Mouse (Mus musculus): ENCODE measurements around the gene Pld4. TPM values are rescaled to one million over a fixed set of nuclear protein-coding genes. Genes with fewer than 3 reads are reported as not detected.
"Not testable (repeated sequence)": the region's sequence is repeated elsewhere in the genome, so short reads cannot be mapped to it uniquely, and the experiment has no call there.

Pld4 gene
- polyA plus RNA-seq, 3 experiments from 2014 or later = 1.6 to 6.0 TPM; not detected in 1

DNA sequence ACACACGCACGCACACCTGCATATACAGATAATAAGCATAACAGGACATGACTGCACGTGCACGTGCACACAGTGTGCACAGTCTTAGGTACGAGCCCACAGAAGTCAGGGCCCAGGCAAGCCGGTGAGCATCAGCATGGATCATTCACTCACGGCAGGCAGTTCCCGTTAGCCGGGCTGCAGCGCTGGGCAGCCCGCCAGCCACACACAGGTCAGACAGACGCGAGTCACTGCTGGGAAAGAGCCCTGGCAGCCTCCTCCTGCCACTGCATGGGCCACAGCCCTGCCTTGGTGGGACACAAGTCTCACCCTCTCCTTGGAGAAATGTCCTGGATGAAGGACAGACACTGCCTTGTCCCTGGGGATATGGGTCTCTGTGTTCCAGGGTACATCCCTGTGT lies 43.6 kb downstream of the Pld4 start:
- ATAC-seq = no peak

DNA sequence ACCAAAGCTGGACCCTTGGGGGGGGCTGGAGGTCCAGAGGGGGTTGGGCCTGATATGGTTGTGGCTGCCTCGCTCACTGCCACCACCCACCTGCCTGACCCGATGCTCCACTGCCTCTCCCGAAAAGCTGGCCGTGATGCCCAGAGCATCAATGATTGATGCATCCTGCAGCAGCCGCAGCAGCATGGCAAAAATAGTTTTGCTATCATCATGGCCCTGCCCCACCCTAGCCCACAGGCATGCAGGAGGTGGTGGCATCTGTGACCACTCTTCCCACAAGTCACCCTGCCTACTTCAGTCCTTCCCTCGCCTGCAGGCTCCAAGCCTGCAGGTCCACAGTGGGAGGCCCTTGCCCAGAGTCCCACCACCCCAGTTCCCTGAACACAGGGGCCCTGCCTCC lies 45.6 kb downstream of the Pld4 start:
- ATAC-seq = no peak

DNA sequence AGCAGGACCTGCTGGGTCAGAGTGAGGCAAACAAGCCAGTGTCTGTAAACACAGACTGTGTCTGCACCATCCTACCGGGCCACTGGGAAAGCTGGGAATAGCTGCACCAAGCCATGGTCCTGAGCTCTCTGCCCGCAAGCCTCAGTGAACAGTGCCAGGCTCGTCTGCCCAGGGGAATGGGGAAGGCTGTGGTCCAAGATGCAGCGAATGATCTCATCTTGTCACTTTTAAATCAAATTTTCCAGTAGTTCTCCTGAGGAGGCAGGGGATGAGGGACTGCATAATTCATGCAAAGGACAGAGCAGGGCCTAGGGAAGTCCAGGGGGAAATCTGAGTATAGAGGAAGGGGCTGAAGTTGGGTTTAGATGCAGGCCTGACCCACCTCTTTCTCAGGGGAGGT lies 47.3 kb downstream of the Pld4 start:
- no peak for ATAC-seq

DNA sequence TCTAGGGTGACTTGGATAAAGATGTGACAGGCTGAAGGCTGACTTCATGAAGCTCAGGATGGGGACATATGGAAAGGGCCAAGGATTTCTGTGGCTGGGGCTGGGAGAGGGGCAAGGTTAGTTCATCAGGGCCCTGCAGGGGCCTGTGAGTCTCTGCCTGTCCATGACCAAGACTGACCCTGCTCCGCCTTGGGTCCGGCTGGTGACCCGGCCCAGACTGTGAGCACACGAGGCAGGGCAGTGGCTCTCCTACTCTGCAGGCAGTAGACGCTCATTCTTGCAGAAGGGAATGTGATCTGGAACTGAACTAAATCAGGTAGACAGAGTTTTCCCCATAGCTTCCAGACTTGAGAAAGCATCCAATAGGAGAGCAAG lies 47.7 kb downstream of the Pld4 start:
- ATAC-seq = no peak

DNA sequence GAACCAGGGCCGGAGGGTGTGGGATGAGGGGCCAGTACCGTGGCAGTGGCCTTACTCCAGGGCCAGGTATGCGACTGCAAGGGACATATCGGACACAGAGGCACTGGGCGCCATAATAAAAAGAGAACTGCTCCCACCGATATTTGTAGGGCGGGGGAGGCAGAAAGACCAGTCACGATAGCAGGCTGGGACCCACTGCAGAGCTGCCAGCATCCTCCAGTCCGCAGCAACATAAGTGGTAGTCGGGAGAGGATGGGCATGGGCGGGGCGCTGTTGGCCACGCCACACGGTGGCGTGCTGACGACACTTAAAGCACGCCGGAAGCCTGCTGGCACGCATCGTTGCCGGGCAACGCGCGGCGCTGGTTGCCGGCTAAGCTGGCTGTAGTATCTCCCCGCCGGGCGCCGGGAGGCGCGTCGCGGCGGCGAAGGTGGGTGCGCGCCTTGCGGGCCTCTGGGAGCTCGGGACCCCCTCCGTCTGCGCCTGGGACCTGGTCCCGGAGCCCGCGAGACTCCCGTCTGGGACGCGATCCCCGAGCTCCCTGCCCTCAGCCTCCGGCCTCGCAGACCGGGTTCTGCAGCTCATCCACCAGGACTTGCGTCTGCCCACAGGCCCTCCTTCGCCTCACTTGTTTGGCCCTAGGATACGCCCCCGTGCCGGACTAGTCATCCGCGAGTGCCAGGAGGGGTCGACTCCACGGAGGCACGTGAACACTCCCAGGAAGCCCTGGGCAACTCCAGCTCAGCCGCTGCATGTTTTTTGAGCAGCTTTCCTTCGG lies 48.3 kb downstream of the Pld4 start, which contains the start of gene Clba1:
Gene Clba1 (plus strand): TSS at position 351 of the 778 bp plus-strand sequence.
- peak; percentile 99 for ATAC-seq

DNA sequence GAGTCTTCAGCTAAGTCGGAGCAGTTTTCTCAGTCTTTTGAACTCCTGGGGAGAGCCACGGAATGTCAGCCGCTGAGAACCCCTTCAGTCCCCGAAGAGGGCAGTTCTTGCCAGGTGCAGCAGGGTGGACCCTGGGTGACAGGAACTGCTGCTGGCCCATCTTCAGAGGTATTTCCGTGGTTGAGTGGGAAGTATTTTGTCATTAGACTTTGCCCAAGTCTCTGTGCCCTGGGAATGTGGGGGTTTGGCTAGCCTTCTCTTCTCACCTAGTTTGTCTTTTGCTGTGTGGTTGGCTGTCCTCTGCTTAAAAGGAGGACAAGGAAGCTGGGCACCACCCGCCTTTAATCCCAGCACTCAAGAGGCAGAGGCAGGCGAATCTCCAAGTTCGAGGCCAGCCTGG lies 49.2 kb downstream of the Pld4 start:
- ATAC-seq = no peak

DNA sequence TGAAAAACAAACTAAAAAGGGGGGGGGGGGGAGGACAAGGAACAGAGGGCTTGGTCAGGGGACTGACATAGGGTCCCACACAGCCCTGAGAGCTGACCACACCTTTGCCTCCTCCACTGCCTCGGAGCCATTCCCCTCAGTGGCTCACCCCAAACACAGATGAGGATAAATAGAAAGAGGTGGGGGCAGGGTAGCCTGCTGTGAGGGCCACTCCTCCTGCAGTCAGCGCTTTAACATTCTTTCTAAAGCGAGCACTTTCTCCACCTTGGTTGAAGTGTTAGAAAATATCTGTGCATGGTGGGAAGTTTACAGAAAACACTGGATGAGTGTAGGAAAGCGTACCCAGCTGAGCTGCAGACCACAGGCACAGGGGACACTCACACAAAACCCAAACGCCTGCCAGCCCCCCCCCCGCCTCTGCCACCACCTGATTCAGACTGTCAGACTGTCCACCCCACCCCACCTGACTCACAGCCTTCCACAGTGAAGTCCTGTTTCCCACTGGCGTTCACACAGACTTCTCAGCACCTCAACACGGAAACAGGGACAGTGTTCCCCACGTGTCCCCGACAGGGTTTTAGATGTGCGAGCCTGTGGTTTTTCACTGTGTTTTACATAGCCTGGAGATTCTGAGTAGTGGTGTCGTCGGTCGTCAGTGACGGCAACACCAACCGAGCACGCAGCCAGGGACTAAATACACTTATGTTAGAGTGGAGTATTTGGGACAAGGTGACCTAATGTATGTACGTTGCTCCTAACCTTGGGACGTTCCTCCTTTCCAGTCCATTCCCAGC lies 49.8 kb downstream of the Pld4 start:
- ATAC-seq = no peak

DNA sequence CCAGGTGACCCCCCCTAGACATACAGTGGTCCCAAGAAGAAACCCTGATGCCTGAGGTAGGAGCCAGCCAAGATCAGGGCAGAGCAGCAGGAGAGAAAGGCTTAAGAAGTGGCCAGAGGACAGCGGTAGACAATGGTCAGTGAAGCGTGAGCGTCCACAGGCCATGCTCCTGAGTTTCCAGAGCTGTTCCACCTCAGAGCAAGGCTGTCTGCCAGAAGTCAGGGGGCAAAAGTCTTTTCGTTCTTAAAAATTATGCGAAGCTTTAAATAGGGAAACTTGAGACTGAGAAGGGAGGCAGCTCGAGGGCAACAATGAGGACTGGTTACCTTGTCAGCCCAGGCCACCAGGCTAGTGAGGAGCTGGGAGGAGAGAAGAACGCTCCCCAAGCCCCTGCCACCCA lies 52.9 kb downstream of the Pld4 start:
- ATAC-seq = no peak

DNA sequence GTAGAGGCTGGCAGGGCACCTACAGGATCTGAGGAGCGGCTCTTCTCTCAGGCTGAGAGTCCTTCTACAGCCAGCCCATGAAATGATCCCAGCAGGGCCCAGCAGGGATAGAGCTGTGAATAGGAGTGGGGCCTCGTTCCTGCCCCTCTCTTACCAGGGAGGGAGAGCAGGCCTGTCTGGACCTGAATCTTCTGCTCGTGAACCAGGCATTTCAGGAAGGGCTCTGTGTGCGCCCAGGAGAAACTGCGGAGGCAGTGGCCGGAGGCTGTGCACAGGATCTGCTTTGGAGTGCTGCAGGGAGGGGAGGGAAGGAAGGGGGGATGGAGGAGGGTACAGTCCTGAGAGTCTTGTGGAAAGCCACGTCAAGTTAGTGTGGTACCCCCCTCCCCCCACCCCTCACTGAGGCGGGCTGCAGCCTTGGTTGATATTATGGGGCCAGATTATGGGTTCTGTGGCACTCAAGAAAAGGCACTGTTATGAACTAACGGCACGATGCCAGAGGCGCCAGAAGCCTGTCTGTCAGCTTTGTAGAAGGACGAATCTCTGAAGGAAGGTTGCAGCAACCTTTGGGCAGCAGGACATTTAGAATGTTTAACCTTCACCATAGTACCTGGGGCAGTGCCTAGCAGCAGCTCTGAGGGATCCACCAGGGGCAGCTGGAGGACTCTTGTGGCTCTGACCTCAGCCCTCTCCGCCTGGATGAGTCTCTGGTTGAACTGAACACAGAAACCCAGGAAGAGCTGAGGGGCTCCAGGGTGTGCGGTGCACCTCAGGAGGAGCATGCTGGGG lies 54.4 kb downstream of the Pld4 start:
- no peak for ATAC-seq

DNA sequence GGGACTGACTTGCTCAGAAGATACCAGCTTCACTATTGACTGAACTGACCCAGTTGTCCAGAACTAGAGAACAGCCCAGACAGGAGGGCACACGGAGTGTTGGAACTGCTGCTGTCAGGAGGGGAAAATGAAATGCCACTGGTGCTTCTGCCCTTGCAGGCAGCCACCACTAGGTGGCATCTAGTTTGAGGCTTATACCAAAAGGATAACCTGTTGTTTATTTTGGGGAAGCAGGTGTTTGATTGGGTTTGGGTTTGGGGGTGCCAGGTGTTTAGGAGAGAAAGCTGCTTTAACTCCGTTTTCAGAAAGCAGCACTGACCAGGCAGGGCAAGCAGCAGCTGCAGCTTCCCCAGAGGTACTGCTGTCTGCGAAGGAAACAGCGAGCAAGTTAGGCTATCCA lies 55.8 kb downstream of the Pld4 start:
- ATAC-seq = peak; percentile 71

DNA sequence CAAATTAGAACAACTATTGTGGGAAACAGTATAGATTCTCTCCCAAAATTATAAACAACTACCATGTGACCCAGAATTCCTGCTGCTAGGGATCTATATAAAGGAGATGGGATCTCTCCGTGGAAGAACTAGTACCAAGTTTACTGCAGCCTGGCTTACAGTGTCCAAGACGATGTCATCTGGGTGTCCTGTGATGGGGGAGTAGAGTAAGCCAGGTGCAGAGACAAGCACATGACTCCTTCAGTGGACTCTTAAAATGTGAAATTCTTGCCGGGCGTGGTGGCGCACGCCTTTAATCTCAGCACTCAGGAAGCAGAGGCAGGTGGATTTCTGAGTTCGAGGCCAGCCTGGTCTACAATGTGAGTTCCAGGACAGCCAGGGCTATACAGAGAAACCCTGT lies 56.4 kb downstream of the Pld4 start:
- not testable (repeated sequence) for ATAC-seq

Other genes with a start within 250 kb of the Pld4 start
- gene Tmem179, start 243.9 kb upstream of the Pld4 start, polyA plus RNA-seq (2017; shearing (Covaris generic)) = not detected
- 10 to 100 TPM in 2 of 3 experiments, 1 to 10 TPM in 1; 9.8 to 12.8 (median 11.9) TPM for gene Inf2, start 171.9 kb upstream of the Pld4 start, polyA plus RNA-seq (2017; shearing (Covaris generic))
- gene Adssl1, start 140.6 kb upstream of the Pld4 start, polyA plus RNA-seq (2017; shearing (Covaris generic)) = 1 to 10 TPM in 2 of 3 experiments, under 1 TPM in 1; 0.99 to 1.9 (median 1.6) TPM
- gene Siva1, start 116.0 kb upstream of the Pld4 start, polyA plus RNA-seq (2017; shearing (Covaris generic)) = 10 to 100 TPM; 34.6 to 68.7 (median 39.4) TPM
- gene Akt1, start 85.8 kb upstream of the Pld4 start, polyA plus RNA-seq (2017; shearing (Covaris generic)) = 10 to 100 TPM; 20.2 to 26.3 (median 21.0) TPM
- gene Zbtb42, start 81.8 kb upstream of the Pld4 start, polyA plus RNA-seq (2017; shearing (Covaris generic)) = 1 to 10 TPM; 3.7 to 4.3 (median 3.8) TPM
- gene Cep170b, start 40.2 kb upstream of the Pld4 start, polyA plus RNA-seq (2017; shearing (Covaris generic)) = 1 to 10 TPM; 2.4 to 5.1 (median 4.1) TPM
- gene Ahnak2, start 42.0 kb downstream of the Pld4 start, polyA plus RNA-seq (2017; shearing (Covaris generic)) = not detected
- gene Clba1, start 48.3 kb downstream of the Pld4 start, polyA plus RNA-seq (2017; shearing (Covaris generic)) = under 1 TPM in 2 of 3 experiments, not detected in 1; 0.33 to 0.50 TPM
- 10 to 100 TPM; 67.6 to 86.3 (median 83.9) TPM for gene Cdca4, start 68.8 kb downstream of the Pld4 start, polyA plus RNA-seq (2017; shearing (Covaris generic))
- 10 to 100 TPM; 71.4 to 79.0 (median 77.8) TPM for gene Gpr132, start 107.6 kb downstream of the Pld4 start, polyA plus RNA-seq (2017; shearing (Covaris generic))
- gene Jag2, start 169.1 kb downstream of the Pld4 start, polyA plus RNA-seq (2017; shearing (Covaris generic)) = under 1 TPM; 0.39 to 0.59 (median 0.50) TPM
- gene Nudt14, start 181.5 kb downstream of the Pld4 start, polyA plus RNA-seq (2017; shearing (Covaris generic)) = 10 to 100 TPM; 33.0 to 42.6 (median 40.7) TPM
- gene Btbd6, start 215.8 kb downstream of the Pld4 start, polyA plus RNA-seq (2017; shearing (Covaris generic)) = 1 to 10 TPM; 7.2 to 8.8 (median 7.3) TPM
- gene Brf1, start 240.0 kb downstream of the Pld4 start, polyA plus RNA-seq (2017; shearing (Covaris generic)) = 10 to 100 TPM; 20.2 to 32.0 (median 30.5) TPM